Mouse (Mus musculus) lung, postnatal 0 days (tissue): ENCODE data around the gene Gdpd2. TPM values are rescaled to one million over a fixed set of nuclear protein-coding genes. Genes with fewer than 3 reads are reported as not detected.
A peak's percentile ranks its signal among the peaks of the same experiment; 100 is the strongest.

Experiments
- ATAC-seq: fragments of 200-750 bp; cut with Nextera tagmentation; 2 replicates; pipeline ENCODE4 v1.8.0; 2017; ENCODE audit warnings: moderate library complexity
- DNase-seq: peaks from one replicate; pipeline ENCODE4 v3.0.0-alpha.2; 2016; ENCODE audit warnings: low spot score
- H3K27ac ChIP-seq: fragments of 300-500 bp; sonication (generic); 2 replicates; pipeline ENCODE4 v1.5.1; 2014; ENCODE audit warnings: antibody characterized with exemption, mild to moderate bottlenecking, low read length, mixed read lengths
- H3K27me3 ChIP-seq: fragments of 300-500 bp; sonication (generic); replicated peaks from 2 replicates; pipeline ENCODE4 v1.6.1; 2014; ENCODE audit warnings: low read length, mixed read lengths; ENCODE audit not compliant: insufficient read depth
- H3K36me3 ChIP-seq: fragments of 300-500 bp; sonication (generic); 2 replicates; pipeline ENCODE4 v1.6.1; 2014; ENCODE audit warnings: low read length, mixed read lengths; ENCODE audit not compliant: insufficient read depth
- H3K4me1 ChIP-seq: fragments of 300-500 bp; sonication (generic); 2 replicates; pipeline ENCODE4 v1.6.1; 2014; ENCODE audit warnings: antibody characterized with exemption, low read depth, low read length, mixed read lengths; ENCODE audit not compliant: insufficient read depth
- H3K4me2 ChIP-seq: fragments of 300-500 bp; sonication (generic); replicated peaks from 2 replicates; pipeline ENCODE4 v1.6.1; 2014; ENCODE audit warnings: low read depth, mild to moderate bottlenecking, low read length, moderate library complexity, mixed read lengths
- H3K4me3 ChIP-seq: fragments of 300-500 bp; sonication (generic); 2 replicates; pipeline ENCODE4 v1.5.1; 2014; ENCODE audit warnings: low read depth, low read length
- H3K9ac ChIP-seq: fragments of 300-500 bp; sonication (generic); replicated peaks from 2 replicates; pipeline ENCODE4 v1.6.1; 2014; ENCODE audit warnings: low read depth, mild to moderate bottlenecking
- H3K9me3 ChIP-seq: fragments of 300-500 bp; sonication (generic); 2 replicates; pipeline ENCODE4 v1.6.1; 2016; ENCODE audit warnings: low read length, mixed read lengths
- CTCF ChIP-seq: IDR thresholded peaks from 2 replicates; pipeline ENCODE4 v1.5.1; 2016; ENCODE audit warnings: antibody characterized with exemption, mild to moderate bottlenecking
- EP300 ChIP-seq: IDR thresholded peaks from 2 replicates; pipeline ENCODE4 v1.6.1; 2016; ENCODE audit warnings: antibody characterized with exemption, mild to moderate bottlenecking, control low read depth
- WGBS: fragments of 180-500 bp; shearing (Covaris S2); extraction: QIAGEN DNeasy Blood & Tissue Kit; methylation state at CpG from one replicate; pipeline ENCODE4 v1.1.7; 2014; 5-methylcytosine and 5-hydroxymethylcytosine counted together
- polyA plus RNA-seq: library from polyadenylated mRNA; unstranded; fragments of >200 nt; fragmentation: Nextera tagmentation; extraction: Ambion mirVana; gene quantifications from 2 replicates; pipeline ENCODE4 v1.2.1, GENCODE M21; 2015

Gdpd2 gene
- polyA plus RNA-seq: 23.2 and 42.0 TPM in 2 replicates

GRCm38 (mm10) chrX:100729665-100730188 is at the start of gene Gdpd2:
Gene Gdpd2 (plus strand): TSS chrX:100729873.
- no peaks in the 10 kb centered on the region for H3K4me1 ChIP-seq
- H3K9me3 ChIP-seq: no peaks in the 10 kb centered on the region
- H3K27me3 ChIP-seq: 0 out of 2 replicates have a peak, but pooled peaks cover 7% of the 10 kb centered on the region
- ATAC-seq (peak; percentile 79), DNase-seq (peak; percentile 68)
- TF ChIP-seq CTCF: peak; percentile 65
- TF ChIP-seq EP300: no peak
- H3K9ac ChIP-seq: no peak within 1 kb of the TSS
- H3K4me3 ChIP-seq: peak within 1 kb of the TSS; percentile 5; the same call in 1 of the 2 replicates
- peak within 1 kb of the TSS; percentile 36 for H3K4me2 ChIP-seq
- no peaks in the 10 kb centered on the region for H3K36me3 ChIP-seq
- 11% methylated on average over 7 of the region's 8 CpGs for WGBS
- H3K27ac ChIP-seq: no peak within 1 kb of the TSS

GRCm38 (mm10) chrX:100686527-100686926 is 43.1 kb upstream of the Gdpd2 start:
- ATAC-seq: no peak

GRCm38 (mm10) chrX:100687360-100688032 is 42.2 kb upstream of the Gdpd2 start:
- DNase-seq (peak; percentile 92), ATAC-seq (peak; percentile 93)
- Histone ChIP-seq H3K9ac (no peak overlapping the region), H3K4me2 (no peak overlapping the region), H3K9me3 (no peaks in the 10 kb centered on the region), H3K4me3 (no peak overlapping the region), H3K27me3 (no peaks in the 10 kb centered on the region), H3K36me3 (no peaks in the 10 kb centered on the region), H3K27ac (peak overlapping the region; percentile 62; the same call in 1 of the 2 replicates), H3K4me1 (no peaks in the 10 kb centered on the region)
- 38% methylated on average over 6 of the region's 6 CpGs for WGBS
- TF ChIP-seq EP300 (peak; percentile 74), CTCF (no peak)

More at GRCm38 (mm10) chrX:100686527-100686926, 43.1 kb upstream of the Gdpd2 start:
- H3K4me2 ChIP-seq: 0 out of 2 replicates have a peak overlapping the region, but pooled peaks have one; percentile 1
- no peaks in the 10 kb centered on the region for H3K27me3 ChIP-seq
- no peaks in the 10 kb centered on the region for H3K36me3 ChIP-seq
- no peak overlapping the region for H3K4me3 ChIP-seq
- TF ChIP-seq EP300 (no peak), CTCF (no peak)
- peak; percentile 39 for DNase-seq
- H3K9ac ChIP-seq: no peak overlapping the region
- H3K27ac ChIP-seq: peak overlapping the region; percentile 59
- 30% methylated on average over 3 of the region's 3 CpGs for WGBS
- no peaks in the 10 kb centered on the region for H3K9me3 ChIP-seq
- no peaks in the 10 kb centered on the region for H3K4me1 ChIP-seq

- DNase-seq: peak; percentile 58
- no peaks in the 10 kb centered on the region for H3K27me3 ChIP-seq
- ATAC-seq: peak; percentile 18; the same call in 1 of the 2 replicates
- H3K4me3 ChIP-seq: no peak overlapping the region
- H3K4me2 ChIP-seq: no peak overlapping the region
- WGBS: 49% methylated on average over 5 of the region's 5 CpGs
- no peak overlapping the region for H3K9ac ChIP-seq
- no peaks in the 10 kb centered on the region for H3K9me3 ChIP-seq
- H3K4me1 ChIP-seq: no peaks in the 10 kb centered on the region
- TF ChIP-seq CTCF: no peak
- TF ChIP-seq EP300: no peak; the same call in 1 of the 2 replicates
- peak overlapping the region; percentile 62 for H3K27ac ChIP-seq
- no peaks in the 10 kb centered on the region for H3K36me3 ChIP-seq
Measured at GRCm38 (mm10) chrX:100688033-100688370, 41.7 kb upstream of the Gdpd2 start.

- Histone ChIP-seq H3K4me2 (no peak overlapping the region), H3K27me3 (no peaks in the 10 kb centered on the region), H3K27ac (no peak overlapping the region), H3K9ac (no peak overlapping the region), H3K36me3 (no peaks in the 10 kb centered on the region), H3K4me3 (no peak overlapping the region), H3K9me3 (no peaks in the 10 kb centered on the region), H3K4me1 (no peaks in the 10 kb centered on the region)
- ATAC-seq (no peak), DNase-seq (no peak)
- TF ChIP-seq CTCF (no peak), EP300 (no peak)
- 98% methylated on average over 4 of the region's 4 CpGs for WGBS
Measured at GRCm38 (mm10) chrX:100696776-100697175, 32.9 kb upstream of the Gdpd2 start.

- TF ChIP-seq EP300 (no peak), CTCF (no peak)
- WGBS: 89% methylated on average over 6 of the region's 6 CpGs
- Histone ChIP-seq H3K27me3 (no peaks in the 10 kb centered on the region), H3K4me2 (no peak overlapping the region), H3K9ac (no peak overlapping the region), H3K4me3 (no peak overlapping the region), H3K36me3 (no peaks in the 10 kb centered on the region), H3K4me1 (no peaks in the 10 kb centered on the region), H3K27ac (no peak overlapping the region), H3K9me3 (no peaks in the 10 kb centered on the region)
- DNase-seq (no peak), ATAC-seq (no peak)
Measured at GRCm38 (mm10) chrX:100708032-100708431, 21.6 kb upstream of the Gdpd2 start.
